Mouse (Mus musculus) bone marrow, adult 2 months (tissue): ENCODE measurements around the gene Prr13.

Experiments used
- CTCF ChIP-seq: fragments of 200-500 bp; IDR thresholded peaks from 2 replicates; pipeline ENCODE4 v1.5.1; 2011; ENCODE audit warnings: low read length, control low read depth; ENCODE audit not compliant: control insufficient read depth, insufficient read depth
- POLR2A ChIP-seq: fragments of 200-500 bp; IDR thresholded peaks from 2 replicates; pipeline ENCODE4 v1.6.1; 2011; ENCODE audit warnings: low read depth, mild to moderate bottlenecking, control low read depth, low read length, borderline replicate concordance; ENCODE audit not compliant: control insufficient read depth

DNA sequence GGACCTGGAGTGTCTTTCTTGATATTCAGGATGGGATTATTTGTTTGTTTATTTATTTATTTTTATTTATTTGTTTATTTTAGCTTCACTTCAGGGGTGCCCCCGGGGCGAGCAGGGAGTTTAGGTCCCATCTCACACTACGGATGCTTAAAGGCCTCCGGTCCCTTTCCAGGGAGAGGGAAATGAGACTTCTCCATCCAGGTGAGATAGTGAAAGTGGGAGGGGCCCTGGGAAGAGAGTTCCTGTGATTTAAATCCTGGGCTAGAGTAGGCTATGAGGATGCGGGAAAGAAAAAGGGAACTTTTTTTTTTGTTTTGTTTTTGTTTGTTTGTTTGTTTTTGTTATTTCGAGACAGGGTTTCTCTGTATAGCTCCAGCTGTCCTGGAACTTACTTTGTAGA is 553 bp downstream of the Prr13 start:
- TF ChIP-seq POLR2A (no peak), CTCF (no peak)
